Mouse (Mus musculus): ENCODE results near the gene Unc119b. TPM values are rescaled to one million over a fixed set of nuclear protein-coding genes. Genes with fewer than 3 reads are reported as not detected.

Unc119b gene
- polyA plus RNA-seq, 1 experiment from 2014 or later: 45.4 TPM

DNA sequence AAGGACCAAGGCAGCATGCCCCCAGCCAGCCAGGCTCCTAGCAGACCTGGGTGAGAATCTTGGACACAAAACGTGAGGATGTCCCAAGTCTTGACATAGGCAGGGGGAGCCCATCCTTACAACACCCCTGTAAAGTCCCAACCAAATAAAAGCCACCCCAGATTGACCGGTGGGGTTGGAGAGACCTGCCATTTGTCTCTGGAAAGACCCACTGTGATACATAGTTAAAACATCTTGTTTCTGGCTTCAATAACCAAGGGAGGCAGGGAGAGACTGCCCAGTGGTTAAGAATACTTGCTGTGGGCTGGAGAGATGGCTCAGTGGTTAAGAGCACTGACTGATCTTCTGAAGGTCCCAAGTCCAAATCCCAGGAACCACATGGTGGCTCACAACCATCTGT is 32.5 kb downstream of the Unc119b start:
- TF ChIP-seq CTCF (IDR thresholded peaks at IDR 0.05; ENCODE audit: low read depth): no peak
- Histone ChIP-seq H3K9ac (no peak overlapping the region), H3K4me2 (no peak overlapping the region), H3K4me3 (ENCODE audit: low read depth, low read length) (no peak overlapping the region), H3K36me3 (ENCODE audit: insufficient read depth) (peaks cover 37% of the 10 kb centered on the region), H3K9me3 (ENCODE audit: low read depth, low read length) (no peaks in the 10 kb centered on the region), H3K27me3 (ENCODE audit: insufficient read depth, low read length) (no peaks in the 10 kb centered on the region), H3K27ac (ENCODE audit: low read depth) (no peak overlapping the region), H3K4me1 (ENCODE audit: insufficient read depth) (no peaks in the 10 kb centered on the region)
- WGBS: 76% methylated on average over 2 of the region's 2 CpGs
- ATAC-seq (ENCODE audit: insufficient read depth): no peak
- no peak for DNase-seq

DNA sequence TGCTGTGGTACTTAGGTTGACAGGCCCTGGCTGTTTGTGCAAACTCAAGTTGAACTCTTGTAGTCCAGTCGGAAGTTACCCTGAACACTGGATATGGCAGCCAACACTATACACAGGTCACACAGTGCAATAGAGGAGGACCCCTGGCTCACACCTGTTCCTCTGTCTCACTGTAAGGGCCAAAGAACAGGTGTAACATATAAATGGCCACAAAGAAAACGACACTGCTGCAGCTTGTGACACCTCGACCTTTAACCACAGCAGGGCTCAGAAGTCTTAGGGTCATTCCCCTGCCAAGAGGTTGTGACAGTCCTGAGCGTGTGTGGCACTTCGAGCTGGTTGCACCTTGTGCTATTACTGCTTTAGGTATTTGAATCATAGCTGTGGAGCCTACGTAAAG is 34.3 kb downstream of the Unc119b start:
- ATAC-seq (ENCODE audit: insufficient read depth): no peak
- Histone ChIP-seq H3K9me3 (ENCODE audit: low read depth, low read length) (no peaks in the 10 kb centered on the region), H3K4me1 (ENCODE audit: insufficient read depth) (no peaks in the 10 kb centered on the region), H3K4me2 (no peak overlapping the region), H3K4me3 (ENCODE audit: low read depth, low read length) (no peak overlapping the region), H3K27ac (ENCODE audit: low read depth) (no peak overlapping the region), H3K36me3 (ENCODE audit: insufficient read depth) (peaks cover 52% of the 10 kb centered on the region), H3K9ac (no peak overlapping the region), H3K27me3 (ENCODE audit: insufficient read depth, low read length) (no peaks in the 10 kb centered on the region)
- DNase-seq: no peak
- 72% methylated on average over 6 of the region's 6 CpGs for WGBS
- TF ChIP-seq CTCF (IDR thresholded peaks at IDR 0.05; ENCODE audit: low read depth): no peak

DNA sequence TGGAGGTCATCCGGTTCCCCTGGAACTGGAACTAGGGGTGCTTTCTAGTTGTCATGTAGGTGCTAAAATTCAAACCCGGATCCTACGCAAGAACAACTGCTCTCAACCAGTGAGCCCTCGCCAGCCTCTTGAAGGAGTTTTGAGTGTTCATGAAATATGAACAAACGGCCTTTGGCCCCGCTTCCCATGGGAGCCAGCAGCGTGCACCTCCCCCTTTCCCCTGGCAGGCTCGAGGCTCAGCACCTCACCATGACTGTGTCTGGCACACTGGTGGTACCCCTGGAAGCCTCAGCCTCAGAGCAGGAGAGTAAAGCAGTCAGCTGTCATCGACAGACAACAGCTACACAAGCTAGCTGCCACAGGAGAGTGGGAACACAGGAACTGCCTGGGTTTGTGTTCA is 34.8 kb downstream of the Unc119b start:
- WGBS: 70% methylated on average over 9 of the region's 9 CpGs
- ATAC-seq (ENCODE audit: insufficient read depth) (no peak), DNase-seq (no peak)
- no peaks in the 10 kb centered on the region for H3K27me3 ChIP-seq (ENCODE audit: insufficient read depth, low read length)
- no peaks in the 10 kb centered on the region for H3K4me1 ChIP-seq (ENCODE audit: insufficient read depth)
- no peak overlapping the region for H3K4me3 ChIP-seq (ENCODE audit: low read depth, low read length)
- H3K4me2 ChIP-seq: no peak overlapping the region
- no peak overlapping the region for H3K9ac ChIP-seq
- no peak overlapping the region for H3K27ac ChIP-seq (ENCODE audit: low read depth)
- peaks cover 57% of the 10 kb centered on the region for H3K36me3 ChIP-seq (ENCODE audit: insufficient read depth)
- no peak for TF ChIP-seq CTCF (IDR thresholded peaks at IDR 0.05; ENCODE audit: low read depth)
- H3K9me3 ChIP-seq (ENCODE audit: low read depth, low read length): no peaks in the 10 kb centered on the region

DNA sequence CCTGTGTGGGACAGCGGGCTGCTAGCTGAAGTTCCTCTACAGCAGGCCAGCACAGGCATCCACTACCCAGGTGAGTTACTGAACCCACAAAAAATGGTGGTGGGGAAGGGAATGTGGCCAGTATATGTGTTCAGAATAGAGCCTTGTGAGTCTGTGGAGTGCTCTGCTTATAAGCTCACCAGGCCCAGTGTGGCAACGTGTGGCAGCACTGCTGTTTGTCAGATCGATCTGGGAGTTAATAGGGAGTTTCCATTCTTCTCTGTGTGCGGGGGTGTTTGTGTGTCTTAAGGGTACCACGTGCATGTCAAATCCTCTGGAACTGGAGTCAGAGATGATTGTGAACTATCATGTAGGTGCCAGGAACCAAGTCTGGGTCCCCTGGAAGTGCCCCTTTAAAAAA is 35.2 kb downstream of the Unc119b start:
- no peak overlapping the region for H3K4me2 ChIP-seq
- H3K27me3 ChIP-seq (ENCODE audit: insufficient read depth, low read length): no peaks in the 10 kb centered on the region
- ATAC-seq (ENCODE audit: insufficient read depth): no peak
- H3K9ac ChIP-seq: no peak overlapping the region
- H3K4me1 ChIP-seq (ENCODE audit: insufficient read depth): no peaks in the 10 kb centered on the region
- no peak overlapping the region for H3K27ac ChIP-seq (ENCODE audit: low read depth)
- WGBS: 79% methylated on average over 5 of the region's 5 CpGs
- H3K4me3 ChIP-seq (ENCODE audit: low read depth, low read length): no peak overlapping the region
- no peaks in the 10 kb centered on the region for H3K9me3 ChIP-seq (ENCODE audit: low read depth, low read length)
- H3K36me3 ChIP-seq (ENCODE audit: insufficient read depth): peaks cover 62% of the 10 kb centered on the region
- DNase-seq: no peak
- TF ChIP-seq CTCF (IDR thresholded peaks at IDR 0.05; ENCODE audit: low read depth): no peak

DNA sequence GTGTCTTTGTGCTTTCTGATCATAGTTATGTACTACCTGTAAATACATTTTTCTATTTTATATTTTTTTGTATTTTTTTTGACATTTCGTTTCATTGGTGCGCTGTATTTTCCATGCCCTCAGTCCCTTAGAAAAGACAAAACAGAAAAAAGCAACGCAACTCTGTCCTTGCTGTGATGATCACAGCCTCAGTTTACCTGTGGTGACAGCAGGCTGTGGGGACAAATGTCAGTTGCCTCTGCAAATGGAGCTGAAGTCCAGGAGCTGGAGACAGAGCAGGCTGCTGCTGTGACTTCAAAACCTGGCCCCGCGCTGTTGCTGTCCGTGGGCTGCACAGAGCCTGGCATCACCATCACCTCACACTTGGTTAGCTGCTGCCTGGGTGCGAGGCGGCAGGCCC is 36.6 kb downstream of the Unc119b start, which contains the start of gene Gm10401:
TSS of gene Gm10401 (minus strand) at position 101 of the 400 bp plus-strand sequence.
- no peak within 1 kb of the TSS for H3K27ac ChIP-seq (ENCODE audit: low read depth)
- no peaks in the 10 kb centered on the region for H3K9me3 ChIP-seq (ENCODE audit: low read depth, low read length)
- 91% methylated on average over 8 of the region's 8 CpGs for WGBS
- no peak within 1 kb of the TSS for H3K9ac ChIP-seq
- H3K4me2 ChIP-seq: no peak within 1 kb of the TSS
- no peaks in the 10 kb centered on the region for H3K27me3 ChIP-seq (ENCODE audit: insufficient read depth, low read length)
- no peak for ATAC-seq (ENCODE audit: insufficient read depth)
- H3K4me1 ChIP-seq (ENCODE audit: insufficient read depth): no peaks in the 10 kb centered on the region
- DNase-seq: no peak
- no peak within 1 kb of the TSS for H3K4me3 ChIP-seq (ENCODE audit: low read depth, low read length)
- no peak for TF ChIP-seq CTCF (IDR thresholded peaks at IDR 0.05; ENCODE audit: low read depth)
- H3K36me3 ChIP-seq (ENCODE audit: insufficient read depth): peaks cover 63% of the 10 kb centered on the region

DNA sequence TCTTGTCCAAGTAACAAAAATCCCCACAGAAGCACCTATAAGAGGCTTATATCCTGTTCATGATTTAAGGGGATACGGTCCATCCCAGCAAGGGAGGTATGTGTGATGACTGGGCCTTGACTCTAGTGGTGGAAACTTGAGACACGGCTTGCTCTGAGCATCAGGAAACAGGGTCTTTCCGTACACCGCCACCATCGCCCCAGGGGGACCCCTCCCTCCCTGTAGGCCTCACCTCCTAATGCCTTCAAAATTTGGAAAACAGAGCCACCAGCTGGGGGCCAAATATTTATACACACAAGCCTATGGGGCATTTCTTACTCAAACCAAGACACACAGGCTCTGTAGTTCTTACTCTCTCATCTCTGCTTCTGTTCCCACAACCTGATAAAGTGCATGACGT is 43.0 kb downstream of the Unc119b start:
- TF ChIP-seq CTCF (IDR thresholded peaks at IDR 0.05; ENCODE audit: low read depth): no peak
- Histone ChIP-seq H3K36me3 (ENCODE audit: insufficient read depth) (peaks cover 74% of the 10 kb centered on the region), H3K4me1 (ENCODE audit: insufficient read depth) (no peaks in the 10 kb centered on the region), H3K4me2 (no peak overlapping the region), H3K9me3 (ENCODE audit: low read depth, low read length) (no peaks in the 10 kb centered on the region), H3K4me3 (ENCODE audit: low read depth, low read length) (no peak overlapping the region), H3K9ac (no peak overlapping the region), H3K27me3 (ENCODE audit: insufficient read depth, low read length) (no peaks in the 10 kb centered on the region), H3K27ac (ENCODE audit: low read depth) (no peak overlapping the region)
- WGBS: 95% methylated on average over 6 of the region's 6 CpGs
- ATAC-seq (ENCODE audit: insufficient read depth) (no peak), DNase-seq (no peak)

DNA sequence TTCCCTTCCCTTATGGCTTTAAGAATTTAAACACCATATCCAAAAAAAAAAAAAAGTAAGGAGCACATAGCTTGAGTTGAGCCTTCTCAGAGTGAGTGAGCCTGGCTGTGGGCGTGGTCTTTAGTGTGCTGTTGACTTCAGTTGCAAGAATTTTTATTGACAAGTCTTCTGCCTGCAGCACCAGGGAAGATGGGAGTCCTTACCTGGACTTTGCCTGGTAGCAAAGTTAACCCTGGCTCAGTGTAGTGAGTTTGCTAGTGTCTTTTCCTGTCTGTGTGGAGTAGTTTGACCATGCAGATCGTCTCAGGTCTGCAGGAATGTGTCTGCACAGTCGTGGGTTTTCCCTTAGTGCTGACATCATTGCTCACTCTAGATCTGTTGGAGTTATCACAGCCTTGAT is 43.8 kb downstream of the Unc119b start:
- DNase-seq: no peak
- Histone ChIP-seq H3K9me3 (ENCODE audit: low read depth, low read length) (no peaks in the 10 kb centered on the region), H3K27ac (ENCODE audit: low read depth) (no peak overlapping the region), H3K9ac (no peak overlapping the region), H3K27me3 (ENCODE audit: insufficient read depth, low read length) (no peaks in the 10 kb centered on the region), H3K4me2 (no peak overlapping the region), H3K4me1 (ENCODE audit: insufficient read depth) (no peaks in the 10 kb centered on the region), H3K36me3 (ENCODE audit: insufficient read depth) (peaks cover 74% of the 10 kb centered on the region), H3K4me3 (ENCODE audit: low read depth, low read length) (no peak overlapping the region)
- 70% methylated on average over 3 of the region's 3 CpGs for WGBS
- no peak for TF ChIP-seq CTCF (IDR thresholded peaks at IDR 0.05; ENCODE audit: low read depth)
- ATAC-seq (ENCODE audit: insufficient read depth): no peak

All from lung, embryonic 14.5 days (tissue).